Mouse (Mus musculus): ENCODE results near the gene Gm11096.

DNA sequence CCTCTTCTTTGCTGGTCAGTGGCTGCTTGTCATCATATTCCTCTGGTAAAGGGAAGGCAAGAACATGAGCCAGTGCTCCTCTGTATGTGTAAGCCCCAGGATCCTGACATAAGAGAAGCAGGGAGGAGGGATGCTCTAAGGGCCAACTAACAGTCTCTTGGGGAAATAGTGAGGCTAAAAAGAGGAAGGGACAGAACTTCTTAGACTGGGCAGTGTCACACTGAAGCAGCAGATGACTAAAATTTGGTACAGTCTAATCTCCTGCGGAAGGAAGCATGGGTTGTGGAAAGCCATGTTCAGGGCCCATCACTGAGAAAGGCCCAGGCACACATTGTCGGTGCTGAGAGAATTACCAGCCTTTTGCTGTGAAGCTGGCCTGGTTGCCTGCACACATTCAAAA lies 8.8 kb upstream of the Gm11096 start:
- no peak for TF ChIP-seq CTCF (IDR thresholded peaks at IDR 0.05; ENCODE audit: low read depth)
- TF ChIP-seq EP300 (optimal IDR thresholded peaks at IDR 0.05) = no peak

Measured in stomach, postnatal 0 days (tissue).